Mouse (Mus musculus): ENCODE measurements around the gene Aif1l.

DNA sequence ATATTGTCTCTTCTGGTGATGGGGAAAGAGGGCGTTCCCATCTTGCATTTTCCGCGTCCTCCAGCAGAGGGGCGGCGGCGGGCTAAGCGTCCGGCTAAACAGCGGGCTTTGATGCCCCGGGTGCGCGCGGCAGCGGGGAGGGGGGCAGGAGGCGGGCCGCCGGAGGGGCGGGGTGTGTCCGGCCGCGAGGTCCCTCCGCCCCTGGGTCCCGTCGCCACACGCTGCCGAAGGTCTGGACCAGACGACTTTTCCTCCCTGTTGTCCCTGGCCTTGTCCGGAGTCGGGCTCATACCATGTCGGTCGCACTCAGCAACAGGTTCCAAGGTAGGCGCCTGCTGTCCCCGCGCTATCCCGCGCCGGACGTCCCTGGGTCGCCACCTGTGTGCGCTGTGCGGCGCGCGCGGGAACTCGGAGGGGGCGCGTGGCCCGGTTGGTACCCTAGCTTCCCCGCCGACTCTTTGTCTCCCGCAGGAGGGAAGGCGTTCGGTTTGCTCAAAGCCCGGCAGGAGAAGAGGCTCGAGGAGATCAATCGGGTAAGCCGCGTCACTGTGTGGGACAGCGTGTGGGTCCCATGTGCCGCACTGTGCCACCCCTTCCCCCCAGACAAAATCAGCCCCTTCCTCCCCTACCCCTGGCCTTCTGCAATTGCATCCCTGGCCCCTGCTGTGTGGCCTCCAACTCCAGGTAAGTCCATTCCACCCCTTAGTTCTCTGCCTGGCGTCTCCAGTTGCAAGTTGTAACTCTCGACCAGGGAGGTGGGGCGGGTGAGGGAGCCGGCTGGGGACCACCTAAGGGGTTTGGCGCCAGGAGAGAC, at the start of gene Aif1l:
- TF ChIP-seq GATA1 (IDR thresholded peaks at IDR 0.05; ENCODE audit: low read length) (no peak), TAL1 (IDR thresholded peaks at IDR 0.05; ENCODE audit: low read length) (no peak)
